Mouse (Mus musculus): ENCODE measurements around the gene Wnt9a. TPM values are rescaled to one million over a fixed set of nuclear protein-coding genes. Genes with fewer than 3 reads are reported as not detected.
"Not testable (repeated sequence)": the region's sequence is repeated elsewhere in the genome, so short reads cannot be mapped to it uniquely, and the experiment has no call there.

The Wnt9a gene
- polyA plus RNA-seq, 2 experiments from 2014 or later = not detected

DNA sequence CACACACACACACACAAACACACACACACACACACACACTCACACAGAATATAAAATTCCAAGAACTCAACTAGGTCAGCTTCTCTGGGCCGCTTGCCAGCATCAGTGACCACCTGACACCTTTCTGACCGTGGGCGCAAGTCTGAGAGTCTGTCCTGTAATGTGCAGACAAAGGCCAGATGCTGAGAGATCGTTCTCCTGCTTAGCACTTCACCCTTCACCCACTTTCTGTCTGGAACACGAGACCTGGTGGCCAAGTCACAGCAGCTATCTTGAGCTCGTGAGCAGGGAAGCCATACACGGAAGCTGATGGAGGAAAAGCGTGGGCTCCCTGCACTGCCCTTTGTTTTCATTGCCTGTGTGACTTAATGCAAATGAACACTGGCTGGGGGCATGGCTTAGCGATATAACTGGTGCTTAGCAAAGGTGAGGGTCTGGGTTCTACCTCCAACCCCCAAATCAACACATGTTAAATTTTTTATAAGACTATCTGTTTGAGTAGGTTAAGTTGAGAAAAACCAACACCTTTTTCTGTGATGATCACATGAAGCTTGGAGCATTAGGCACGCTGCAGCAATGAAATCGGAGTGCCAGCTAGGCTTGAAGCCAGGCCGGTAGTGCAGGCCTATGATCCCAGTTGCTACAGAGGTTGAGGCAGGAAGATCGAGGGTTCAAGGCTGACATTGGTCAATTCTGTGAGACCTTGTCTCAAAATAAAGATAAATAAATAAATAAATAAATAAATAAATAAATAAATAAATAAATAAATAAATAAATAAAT, 31.4 kb downstream of the Wnt9a start:
- no peak for ATAC-seq

DNA sequence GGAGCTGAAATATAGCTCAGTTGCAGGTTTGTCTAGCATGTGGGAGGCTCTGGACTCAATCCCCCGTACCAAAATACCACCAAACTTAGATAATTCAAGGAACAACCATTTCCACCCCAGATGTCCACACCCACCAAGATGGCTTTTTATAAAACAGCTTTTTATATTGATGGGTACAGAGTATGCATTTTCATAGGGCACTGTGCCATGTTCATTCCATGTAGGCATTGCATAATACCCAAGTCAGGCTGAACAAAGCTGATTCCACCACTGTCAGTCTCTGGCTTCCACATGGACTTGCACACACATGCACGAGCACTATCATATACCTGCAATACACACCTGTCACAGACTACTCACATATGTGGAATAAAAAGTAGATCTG, 32.0 kb downstream of the Wnt9a start:
- no peak for ATAC-seq

DNA sequence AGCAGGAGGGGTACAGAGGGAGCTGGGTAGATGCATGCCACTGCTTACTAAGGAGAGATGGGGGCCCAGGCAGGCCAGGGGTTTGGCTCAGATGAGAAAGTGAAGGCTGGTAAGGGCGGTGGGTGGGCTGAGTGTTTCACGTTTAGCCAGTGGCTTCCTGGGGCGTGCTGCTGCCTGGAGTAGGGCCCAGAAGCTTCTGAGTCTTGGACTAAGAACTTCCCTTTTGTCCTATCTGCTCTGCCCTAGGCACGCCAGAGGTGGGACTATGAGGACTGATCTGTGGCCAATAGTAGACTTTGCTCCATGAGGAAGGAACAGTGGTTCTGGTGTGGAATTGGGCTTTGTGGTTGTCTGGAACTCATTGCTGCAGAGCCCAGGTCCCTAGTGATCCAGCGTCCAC, 36.2 kb downstream of the Wnt9a start:
- no peak for ATAC-seq

- no peak for ATAC-seq
Observed at GRCm38 (mm10) chr11:59346166-59346910, 39.6 kb downstream of the Wnt9a start.

DNA sequence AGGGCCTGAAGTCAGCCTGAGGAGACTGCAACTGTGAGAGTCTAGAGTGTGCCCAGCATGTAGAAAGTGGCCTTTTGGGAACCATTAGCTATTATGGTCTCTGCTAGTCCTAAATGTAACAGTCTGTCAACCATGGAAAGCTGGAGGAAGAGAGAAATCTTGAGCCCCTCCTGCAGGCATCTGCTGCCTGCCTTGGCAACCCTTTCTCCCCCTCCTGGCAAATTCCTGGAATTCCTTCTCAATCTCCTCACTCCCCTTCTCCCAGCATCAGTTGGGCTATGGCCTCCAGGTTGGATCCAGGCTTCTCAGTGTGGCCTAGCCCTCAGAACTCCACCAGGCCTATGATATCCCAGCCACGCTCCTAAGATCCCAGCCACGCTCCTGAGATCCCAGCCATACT, 43.6 kb downstream of the Wnt9a start:
- no peak for ATAC-seq

DNA sequence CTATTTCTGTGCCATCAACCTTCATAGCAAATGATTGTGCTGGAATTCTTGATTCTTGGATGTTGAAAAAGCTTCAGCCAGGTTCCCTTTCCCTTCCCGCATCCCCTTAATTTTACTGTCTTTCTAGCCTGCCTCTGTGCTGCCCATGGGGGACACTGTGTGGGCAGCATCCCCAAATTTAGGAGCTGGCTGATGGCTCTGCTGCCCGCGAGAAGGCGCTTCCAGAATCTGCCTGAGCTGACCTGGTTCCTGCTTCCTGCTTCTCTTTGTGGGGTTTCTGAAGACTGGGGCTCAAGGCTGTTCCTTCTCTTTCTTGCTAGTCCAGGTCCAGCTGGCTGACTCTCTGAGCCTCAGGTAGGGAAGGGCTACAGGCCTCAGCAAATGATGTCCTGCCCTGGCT, 48.1 kb downstream of the Wnt9a start:
- no peak for ATAC-seq

GRCm38 (mm10) chr11:59356874-59357289, 50.2 kb downstream of the Wnt9a start:
- ATAC-seq = no peak

- ATAC-seq = no peak
Observed at GRCm38 (mm10) chr11:59361291-59361690, 54.6 kb downstream of the Wnt9a start.

GRCm38 (mm10) chr11:59364007-59364406, 57.3 kb downstream of the Wnt9a start:
- ATAC-seq = no peak

DNA sequence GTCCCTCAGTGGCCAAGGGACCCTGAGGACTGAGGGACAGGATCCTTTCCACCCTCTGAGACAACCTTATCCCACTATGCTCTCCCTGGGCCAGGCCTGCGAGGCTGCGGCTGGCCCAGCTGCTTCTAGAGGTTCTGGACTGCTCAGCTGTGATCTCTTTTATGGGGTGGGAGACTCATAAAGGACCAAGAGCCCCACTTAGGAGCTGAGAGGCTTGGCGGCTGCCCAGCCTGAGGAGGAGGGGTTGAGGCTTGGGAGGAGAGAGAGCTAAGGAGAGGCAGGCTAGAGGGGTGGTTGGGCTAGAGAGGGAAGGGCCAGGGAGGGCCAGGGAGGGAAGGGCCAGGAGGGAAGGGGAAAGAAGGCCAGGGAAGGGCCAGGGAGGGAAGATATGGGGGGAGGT, 57.7 kb downstream of the Wnt9a start:
- no peak for ATAC-seq

- ATAC-seq = no peak
Observed at GRCm38 (mm10) chr11:59366031-59366430, 59.3 kb downstream of the Wnt9a start.

- ATAC-seq = no peak
Observed at GRCm38 (mm10) chr11:59366633-59367032, 59.9 kb downstream of the Wnt9a start.

DNA sequence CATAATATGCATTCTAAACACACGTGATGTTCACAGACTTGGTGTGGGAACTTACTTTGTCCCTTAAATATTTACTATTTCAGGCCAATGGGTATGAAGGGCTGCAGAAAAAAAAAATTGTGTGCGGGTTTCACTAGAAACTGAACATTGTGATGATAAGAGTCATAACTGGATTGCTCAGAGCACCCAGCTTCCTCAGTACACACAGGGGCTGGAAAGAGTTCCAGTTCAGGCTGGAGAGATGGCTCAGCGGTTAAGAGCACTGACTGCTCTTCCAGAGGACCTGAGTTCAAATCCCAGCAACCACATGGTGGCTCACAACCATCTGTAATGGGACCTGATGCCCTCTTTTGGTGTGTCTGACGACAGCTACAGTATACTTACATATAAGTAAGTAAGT, 61.2 kb downstream of the Wnt9a start:
- not testable (repeated sequence) for ATAC-seq

- ATAC-seq = no peak
Observed at GRCm38 (mm10) chr11:59369848-59370247, 63.1 kb downstream of the Wnt9a start.

DNA sequence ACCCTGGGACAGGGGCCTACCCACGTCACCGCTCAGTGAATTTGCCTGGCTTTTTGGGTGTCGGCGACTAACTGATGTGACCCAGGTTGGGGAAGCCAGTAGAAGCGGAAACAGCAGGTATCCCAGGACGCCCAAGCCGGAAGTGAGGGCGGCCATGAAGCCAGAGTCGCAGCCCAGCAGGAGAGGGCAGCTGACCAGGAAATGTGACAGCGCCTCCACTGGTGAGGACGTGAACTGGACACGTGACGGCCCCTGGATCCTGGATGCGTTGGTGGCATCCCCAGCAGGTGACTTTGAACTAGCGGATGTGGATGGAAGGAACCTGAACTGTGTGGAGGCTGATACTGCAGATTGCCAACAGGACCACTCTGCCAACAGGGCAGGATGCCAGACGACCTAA, 68.7 kb downstream of the Wnt9a start, which contains the start of gene Prss38:
Gene Prss38, minus strand, starts transcription at position 183 of the 400 bp plus-strand sequence.
- no peak for ATAC-seq

DNA sequence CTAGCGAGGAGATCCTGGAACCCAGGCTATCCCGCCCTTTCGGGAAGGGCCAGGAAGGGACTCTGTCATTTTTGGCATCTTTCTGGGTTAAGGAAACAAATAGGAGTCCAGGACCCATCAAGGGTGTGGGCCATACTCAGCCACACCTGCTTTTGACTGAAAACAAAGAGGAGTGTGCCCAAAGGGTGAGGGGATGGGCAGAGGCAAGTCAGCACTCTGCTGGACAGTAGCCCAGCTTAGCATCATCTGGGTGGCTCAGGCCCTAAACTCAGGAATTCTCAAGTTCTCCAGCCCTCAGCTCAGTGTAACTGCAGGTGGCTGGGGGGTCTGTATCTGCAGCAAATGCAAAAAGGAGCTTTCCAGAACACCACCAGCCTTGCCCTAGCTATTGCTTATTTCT, 71.3 kb downstream of the Wnt9a start:
- ATAC-seq = no peak

- no peak for ATAC-seq
Observed at GRCm38 (mm10) chr11:59379547-59379946, 72.8 kb downstream of the Wnt9a start.

Other genes starting within 250 kb of the Wnt9a start
- gene Obscn, start 170.5 kb upstream of the Wnt9a start, polyA plus RNA-seq (2017; shearing (Covaris generic)) = not detected
- 1 to 10 TPM; 1.3 to 1.8 TPM for gene Iba57, start 143.2 kb upstream of the Wnt9a start, polyA plus RNA-seq (2017; shearing (Covaris generic))
- not detected for gene Gjc2, start 123.7 kb upstream of the Wnt9a start, polyA plus RNA-seq (2017; shearing (Covaris generic))
- gene Guk1, start 114.7 kb upstream of the Wnt9a start, polyA plus RNA-seq (2017; shearing (Covaris generic)) = 10 to 100 TPM; 60.2 to 63.5 TPM
- 10 to 100 TPM; 49.4 to 50.0 TPM for gene Mrpl55, start 104.4 kb upstream of the Wnt9a start, polyA plus RNA-seq (2017; shearing (Covaris generic))
- gene 2310033P09Rik, start 98.6 kb upstream of the Wnt9a start, polyA plus RNA-seq (2017; shearing (Covaris generic)) = 10 to 100 TPM; 17.5 to 18.7 TPM
- 100 to 1,000 TPM; 301 to 312 TPM for gene Arf1, start 78.7 kb upstream of the Wnt9a start, polyA plus RNA-seq (2017; shearing (Covaris generic))
- gene Wnt3a, start 16.2 kb upstream of the Wnt9a start, polyA plus RNA-seq (2017; shearing (Covaris generic)) = under 1 TPM in 1 of 2 experiments, not detected in 1; 0.20 TPM
- not detected for gene Prss38, start 68.7 kb downstream of the Wnt9a start, polyA plus RNA-seq (2017; shearing (Covaris generic))
- gene Jmjd4, start 143.1 kb downstream of the Wnt9a start, polyA plus RNA-seq (2017; shearing (Covaris generic)) = 1 to 10 TPM; 3.9 to 5.3 TPM
- 10 to 100 TPM; 53.7 to 59.5 TPM for gene Snap47, start 144.3 kb downstream of the Wnt9a start, polyA plus RNA-seq (2017; shearing (Covaris generic))
- gene Zfp867, start 165.5 kb downstream of the Wnt9a start, polyA plus RNA-seq (2017; shearing (Covaris generic)) = 1 to 10 TPM; 4.8 to 6.9 TPM
- gene Zkscan17, start 219.8 kb downstream of the Wnt9a start, polyA plus RNA-seq (2017; shearing (Covaris generic)) = 10 to 100 TPM in 1 of 2 experiments, 1 to 10 TPM in 1; 7.9 to 11.4 TPM
- gene Nlrp3, start 234.6 kb downstream of the Wnt9a start, polyA plus RNA-seq (2017; shearing (Covaris generic)) = not detected